Mouse (Mus musculus): ENCODE measurements around the gene Sgcd. TPM values are rescaled to one million over a fixed set of nuclear protein-coding genes. Genes with fewer than 3 reads are reported as not detected.

The Sgcd gene
- polyA plus RNA-seq, 1 experiment from 2014 or later, result 2.8 TPM

- H3K9me3 ChIP-seq, result no peaks in the 10 kb centered on the region
- no peak overlapping the region for H3K9ac ChIP-seq
- ATAC-seq, result peak; percentile 56
- H3K4me2 ChIP-seq (replicated peaks), result no peak overlapping the region
- H3K4me3 ChIP-seq (replicated peaks), result no peak overlapping the region
- no peaks in the 10 kb centered on the region for H3K4me1 ChIP-seq (replicated peaks)
- 26% methylated on average over 5 of the region's 5 CpGs for WGBS
- peak overlapping the region; percentile 54 for H3K27ac ChIP-seq
- no peaks in the 10 kb centered on the region for H3K27me3 ChIP-seq (replicated peaks)
- no peaks in the 10 kb centered on the region for H3K36me3 ChIP-seq
Observed at GRCm38 (mm10) chr11:47093296-47093912, 895.4 kb downstream of the Sgcd start.

DNA sequence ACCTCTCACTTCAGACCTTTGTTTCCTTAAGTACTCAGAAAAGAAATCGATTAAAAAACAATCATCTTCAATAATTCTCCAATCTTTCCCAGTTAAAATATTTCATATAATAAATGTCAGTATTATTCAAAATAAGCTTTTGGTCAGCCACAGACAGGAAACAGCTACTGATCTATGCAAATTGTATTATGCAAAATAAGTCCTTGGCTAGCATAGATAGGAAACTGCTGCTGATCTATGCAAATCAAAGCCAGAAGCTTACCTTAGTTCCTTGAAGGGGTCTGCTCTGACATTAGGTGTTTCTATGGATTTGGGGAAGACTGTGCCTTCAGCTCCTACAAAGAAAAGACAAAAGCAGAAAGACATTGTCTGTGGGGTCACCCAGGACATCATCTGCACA is 906.3 kb downstream of the Sgcd start:
- Histone ChIP-seq H3K4me2 (replicated peaks) (no peak overlapping the region), H3K9ac (no peak overlapping the region), H3K4me3 (replicated peaks) (no peak overlapping the region), H3K4me1 (replicated peaks) (no peaks in the 10 kb centered on the region), H3K36me3 (no peaks in the 10 kb centered on the region), H3K27me3 (replicated peaks) (no peaks in the 10 kb centered on the region), H3K27ac (no peak overlapping the region), H3K9me3 (no peaks in the 10 kb centered on the region)
- 80% methylated on average over 1 of the region's 1 CpGs for WGBS
- no peak for ATAC-seq

DNA sequence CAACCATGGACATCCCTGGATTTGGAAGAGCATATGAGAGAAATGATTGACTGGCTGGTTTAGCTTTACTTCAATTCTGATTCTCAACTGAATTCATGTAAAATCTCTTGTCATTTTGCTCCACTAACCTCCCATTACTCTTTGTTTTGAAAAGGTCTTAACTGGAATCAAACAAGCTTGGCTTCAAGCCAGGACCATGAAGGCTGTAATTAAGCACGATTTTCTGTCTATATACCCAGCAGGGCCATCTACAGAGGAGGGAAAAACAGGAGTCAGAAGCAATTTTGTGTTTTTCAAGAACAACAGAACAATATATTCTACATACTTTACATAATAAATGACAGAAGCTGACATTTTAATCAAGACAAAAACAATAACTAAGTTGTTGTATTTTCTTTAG is 915.2 kb downstream of the Sgcd start:
- Histone ChIP-seq H3K36me3 (no peaks in the 10 kb centered on the region), H3K4me2 (replicated peaks) (no peak overlapping the region), H3K4me3 (replicated peaks) (no peak overlapping the region), H3K27me3 (replicated peaks) (no peaks in the 10 kb centered on the region), H3K27ac (no peak overlapping the region), H3K9me3 (no peaks in the 10 kb centered on the region), H3K9ac (no peak overlapping the region), H3K4me1 (replicated peaks) (no peaks in the 10 kb centered on the region)
- no peak for ATAC-seq
- 54% methylated on average over 1 of the region's 1 CpGs for WGBS

DNA sequence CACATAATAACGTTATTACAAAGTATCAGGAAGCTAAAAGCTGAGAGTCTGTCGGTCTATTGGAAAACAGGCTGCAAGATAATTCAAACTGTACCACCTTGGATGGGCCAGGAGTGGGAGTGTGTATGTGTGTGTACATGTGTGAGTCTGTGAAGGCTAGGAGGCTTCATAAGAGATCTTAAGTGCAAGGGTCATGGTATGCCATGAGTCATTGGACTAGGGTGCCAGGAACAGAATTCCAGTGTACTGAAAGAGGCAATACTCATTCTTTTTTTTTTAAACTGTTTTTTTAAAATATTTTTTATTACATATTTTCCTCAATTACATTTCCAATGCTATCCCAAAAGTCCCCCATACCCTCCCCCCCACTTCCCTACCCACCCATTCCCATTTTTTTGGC is 917.6 kb downstream of the Sgcd start:
- no peak for ATAC-seq
- Histone ChIP-seq H3K27me3 (replicated peaks) (no peaks in the 10 kb centered on the region), H3K27ac (no peak overlapping the region), H3K9me3 (no peaks in the 10 kb centered on the region), H3K4me2 (replicated peaks) (no peak overlapping the region), H3K9ac (no peak overlapping the region), H3K36me3 (no peaks in the 10 kb centered on the region), H3K4me1 (replicated peaks) (no peaks in the 10 kb centered on the region), H3K4me3 (replicated peaks) (no peak overlapping the region)
- 81% methylated on average over 2 of the region's 2 CpGs for WGBS

DNA sequence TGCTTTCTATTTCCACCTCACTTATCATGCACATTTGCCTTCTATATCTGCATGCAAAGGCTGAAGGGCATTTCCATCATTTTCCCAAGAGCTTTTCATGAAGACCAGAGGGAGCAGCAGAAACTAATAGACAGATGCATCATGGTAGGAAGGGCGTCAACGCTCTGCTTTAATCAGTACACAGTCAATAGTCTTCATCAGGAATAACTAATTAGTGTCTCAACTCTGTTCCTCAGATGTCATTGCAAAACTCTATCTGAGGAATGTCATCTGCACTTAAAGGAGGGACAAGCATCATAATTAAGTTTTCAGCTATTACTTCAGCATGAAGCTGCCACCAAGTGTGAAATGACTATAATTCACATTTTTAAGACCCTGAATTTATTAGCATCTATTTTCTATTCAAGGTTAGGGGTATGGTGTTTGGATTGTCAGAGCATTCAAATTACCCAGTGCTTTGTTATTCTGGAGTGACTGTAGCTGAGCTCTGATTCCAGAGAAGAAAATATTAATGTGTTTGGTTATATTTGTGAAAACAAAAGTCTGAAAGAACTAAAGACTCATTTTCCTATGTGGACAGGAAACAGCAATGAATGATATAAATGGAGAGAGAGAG is 918.9 kb downstream of the Sgcd start:
- Histone ChIP-seq H3K36me3 (no peaks in the 10 kb centered on the region), H3K9ac (no peak overlapping the region), H3K4me2 (replicated peaks) (no peak overlapping the region), H3K4me3 (replicated peaks) (no peak overlapping the region), H3K27me3 (replicated peaks) (no peaks in the 10 kb centered on the region), H3K27ac (no peak overlapping the region), H3K9me3 (no peaks in the 10 kb centered on the region), H3K4me1 (replicated peaks) (no peaks in the 10 kb centered on the region)
- ATAC-seq, result no peak
- WGBS, result 98% methylated on average over 2 of the region's 2 CpGs

- no peak overlapping the region for H3K4me2 ChIP-seq (replicated peaks)
- H3K4me1 ChIP-seq (replicated peaks), result no peaks in the 10 kb centered on the region
- no peak for ATAC-seq
- H3K27ac ChIP-seq, result no peak overlapping the region
- H3K9me3 ChIP-seq, result no peaks in the 10 kb centered on the region
- 72% methylated on average over 4 of the region's 4 CpGs for WGBS
- no peak overlapping the region for H3K9ac ChIP-seq
- no peak overlapping the region for H3K4me3 ChIP-seq (replicated peaks)
- no peaks in the 10 kb centered on the region for H3K36me3 ChIP-seq
- no peaks in the 10 kb centered on the region for H3K27me3 ChIP-seq (replicated peaks)
Observed at GRCm38 (mm10) chr11:47063690-47064089, 925.1 kb downstream of the Sgcd start.

GRCm38 (mm10) chr11:47050390-47050789 is 938.4 kb downstream of the Sgcd start:
- no peak overlapping the region for H3K4me3 ChIP-seq (replicated peaks)
- H3K27me3 ChIP-seq (replicated peaks), result no peaks in the 10 kb centered on the region
- H3K9me3 ChIP-seq, result no peaks in the 10 kb centered on the region
- H3K27ac ChIP-seq, result no peak overlapping the region
- ATAC-seq, result no peak
- WGBS, result 50% methylated on average over 2 of the region's 2 CpGs
- no peak overlapping the region for H3K4me2 ChIP-seq (replicated peaks)
- H3K4me1 ChIP-seq (replicated peaks), result no peaks in the 10 kb centered on the region
- no peaks in the 10 kb centered on the region for H3K36me3 ChIP-seq
- no peak overlapping the region for H3K9ac ChIP-seq

DNA sequence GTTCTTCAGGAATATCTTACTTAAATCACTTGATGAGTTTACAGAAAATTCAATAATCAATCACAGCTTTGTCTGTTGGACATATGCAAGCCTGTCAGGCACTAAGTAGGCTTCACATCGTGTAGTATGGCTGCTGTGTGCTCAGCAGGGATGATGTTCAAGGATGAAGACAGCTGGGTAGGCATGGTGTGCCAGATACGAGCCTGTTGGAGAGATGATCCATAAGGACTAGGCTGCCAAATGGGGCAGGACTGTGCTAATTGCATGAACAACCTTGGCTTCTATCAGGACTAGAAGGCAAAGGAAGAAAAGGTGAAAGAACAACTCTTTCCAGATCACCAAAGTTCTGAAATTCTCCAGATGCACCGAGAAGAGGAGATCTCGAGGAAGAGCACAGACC is 939.0 kb downstream of the Sgcd start:
- Histone ChIP-seq H3K4me1 (replicated peaks) (no peaks in the 10 kb centered on the region), H3K27ac (no peak overlapping the region), H3K9me3 (no peaks in the 10 kb centered on the region), H3K27me3 (replicated peaks) (no peaks in the 10 kb centered on the region), H3K4me3 (replicated peaks) (no peak overlapping the region), H3K4me2 (replicated peaks) (no peak overlapping the region), H3K36me3 (no peaks in the 10 kb centered on the region), H3K9ac (no peak overlapping the region)
- no peak for ATAC-seq
- 79% methylated on average over 4 of the region's 4 CpGs for WGBS

GRCm38 (mm10) chr11:47032318-47032717 is 956.5 kb downstream of the Sgcd start:
- Histone ChIP-seq H3K9ac (no peak overlapping the region), H3K9me3 (no peaks in the 10 kb centered on the region), H3K27ac (no peak overlapping the region), H3K27me3 (replicated peaks) (no peaks in the 10 kb centered on the region), H3K4me2 (replicated peaks) (no peak overlapping the region), H3K4me3 (replicated peaks) (no peak overlapping the region), H3K36me3 (no peaks in the 10 kb centered on the region), H3K4me1 (replicated peaks) (no peaks in the 10 kb centered on the region)
- ATAC-seq, result no peak
- 71% methylated on average over 5 of the region's 5 CpGs for WGBS

- no peaks in the 10 kb centered on the region for H3K36me3 ChIP-seq
Observed at GRCm38 (mm10) chr11:47020874-47021273, 967.9 kb downstream of the Sgcd start.

DNA sequence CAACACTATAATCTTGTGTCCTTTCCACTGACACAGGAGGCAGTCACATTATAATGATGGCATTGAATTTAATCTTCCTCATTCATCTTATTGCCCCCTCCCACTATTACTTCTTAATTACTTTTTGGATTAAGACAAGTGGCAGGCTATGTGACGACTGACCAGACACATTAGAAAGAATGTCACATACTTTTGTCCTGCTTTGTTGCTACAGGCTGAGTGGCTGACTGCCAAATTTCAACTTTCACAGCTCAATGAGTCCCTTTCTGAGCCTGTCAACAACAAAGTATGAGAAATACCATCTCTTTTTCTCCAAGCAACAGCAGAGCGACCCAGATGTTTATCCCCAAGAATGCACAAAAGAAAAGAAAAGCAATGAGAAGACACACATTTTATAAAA is 970.6 kb downstream of the Sgcd start:
- 34% methylated on average over 2 of the region's 2 CpGs for WGBS
- H3K9me3 ChIP-seq, result no peaks in the 10 kb centered on the region
- no peak for ATAC-seq

More at GRCm38 (mm10) chr11:47020874-47021273, 967.9 kb downstream of the Sgcd start:
- no peaks in the 10 kb centered on the region for H3K4me1 ChIP-seq (replicated peaks)
- no peak overlapping the region for H3K4me3 ChIP-seq (replicated peaks)
- H3K9me3 ChIP-seq, result no peaks in the 10 kb centered on the region
- no peaks in the 10 kb centered on the region for H3K27me3 ChIP-seq (replicated peaks)
- no peak overlapping the region for H3K4me2 ChIP-seq (replicated peaks)
- 39% methylated on average over 6 of the region's 6 CpGs for WGBS
- ATAC-seq, result no peak
- no peak overlapping the region for H3K9ac ChIP-seq
- no peak overlapping the region for H3K27ac ChIP-seq

GRCm38 (mm10) chr11:47015683-47016082 is 973.1 kb downstream of the Sgcd start:
- Histone ChIP-seq H3K4me1 (replicated peaks) (no peaks in the 10 kb centered on the region), H3K27me3 (replicated peaks) (no peaks in the 10 kb centered on the region), H3K36me3 (no peaks in the 10 kb centered on the region), H3K4me2 (replicated peaks) (no peak overlapping the region), H3K27ac (no peak overlapping the region), H3K4me3 (replicated peaks) (no peak overlapping the region), H3K9me3 (no peaks in the 10 kb centered on the region), H3K9ac (no peak overlapping the region)
- 83% methylated on average over 2 of the region's 2 CpGs for WGBS
- ATAC-seq, result no peak

More for the DNA sequence above, 970.6 kb downstream of the Sgcd start:
- no peaks in the 10 kb centered on the region for H3K4me1 ChIP-seq (replicated peaks)
- H3K27me3 ChIP-seq (replicated peaks), result no peaks in the 10 kb centered on the region
- H3K9ac ChIP-seq, result no peak overlapping the region
- no peak overlapping the region for H3K4me3 ChIP-seq (replicated peaks)
- H3K4me2 ChIP-seq (replicated peaks), result no peak overlapping the region
- no peaks in the 10 kb centered on the region for H3K36me3 ChIP-seq
- no peak overlapping the region for H3K27ac ChIP-seq

- H3K27me3 ChIP-seq (replicated peaks), result no peaks in the 10 kb centered on the region
- no peaks in the 10 kb centered on the region for H3K4me1 ChIP-seq (replicated peaks)
- H3K27ac ChIP-seq, result no peak overlapping the region
- H3K36me3 ChIP-seq, result no peaks in the 10 kb centered on the region
- H3K9ac ChIP-seq, result no peak overlapping the region
- no peaks in the 10 kb centered on the region for H3K9me3 ChIP-seq
- H3K4me2 ChIP-seq (replicated peaks), result no peak overlapping the region
- ATAC-seq, result no peak
- no peak overlapping the region for H3K4me3 ChIP-seq (replicated peaks)
Observed at GRCm38 (mm10) chr11:47014278-47014677, 974.5 kb downstream of the Sgcd start.

Data from intestine, embryonic 15.5 days (tissue).